Mouse (Mus musculus): ENCODE measurements around the gene Ctdsp1. TPM values are rescaled to one million over a fixed set of nuclear protein-coding genes. Genes with fewer than 3 reads are reported as not detected.
"Not testable (repeated sequence)": the region's sequence is repeated elsewhere in the genome, so short reads cannot be mapped to it uniquely, and the experiment has no call there.

Ctdsp1 gene
- polyA plus RNA-seq, 1 experiment from 2014 or later = 64.6 TPM

DNA sequence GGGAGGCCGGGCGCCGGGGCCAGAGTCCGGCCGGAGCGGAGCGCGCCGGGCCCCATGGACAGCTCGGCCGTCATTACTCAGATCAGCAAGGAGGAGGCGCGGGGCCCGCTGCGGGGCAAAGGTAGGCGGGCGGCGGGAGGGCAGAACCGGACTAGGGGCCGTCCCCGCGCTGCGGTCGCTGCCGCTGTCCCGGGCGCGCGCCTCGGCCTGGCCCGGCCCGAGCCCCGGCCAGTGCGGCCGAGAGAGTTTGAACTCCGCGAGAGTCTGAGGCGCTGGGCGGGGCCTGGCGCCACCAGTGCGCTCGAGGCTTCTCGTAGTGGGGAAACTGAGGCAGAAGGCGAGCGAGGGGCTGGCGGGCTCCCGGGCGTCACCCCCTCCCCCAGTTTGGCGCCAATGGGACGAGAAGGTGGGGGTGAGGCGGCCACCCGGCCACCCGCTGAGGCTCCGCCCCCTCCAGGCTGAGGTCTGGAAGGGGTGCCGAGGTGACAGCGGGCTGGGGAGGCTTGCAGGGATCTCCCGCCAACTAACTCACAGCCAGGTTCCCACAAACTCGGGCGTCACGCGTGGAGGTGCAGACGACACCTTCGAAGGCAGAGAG is 634 bp downstream of the Ctdsp1 start:
- Histone ChIP-seq H3K4me1 (ENCODE audit: control insufficient read depth, insufficient read depth, low read length) (peaks cover 33% of the 10 kb centered on the region), H3K27ac (ENCODE audit: low read length) (peak overlapping the region; percentile 98)
- peak; percentile 49 for ATAC-seq (replicated peaks; ENCODE audit: extremely low read depth, insufficient read depth, low FRiP score)

GRCm38 (mm10) chr1:74392446-74392994 is 1.2 kb downstream of the Ctdsp1 start:
- H3K4me1 ChIP-seq (ENCODE audit: control insufficient read depth, insufficient read depth, low read length) = peaks cover 29% of the 10 kb centered on the region
- peak overlapping the region; percentile 82 for H3K4me3 ChIP-seq (ENCODE audit: low read length)
- H3K27ac ChIP-seq (ENCODE audit: low read length) = peak overlapping the region; percentile 98
- H3K27me3 ChIP-seq (ENCODE audit: control insufficient read depth, insufficient read depth, low read length) = no peaks in the 10 kb centered on the region
- H3K9ac ChIP-seq (ENCODE audit: low read length) = peak overlapping the region; percentile 98
- no peak for ATAC-seq (replicated peaks; ENCODE audit: extremely low read depth, insufficient read depth, low FRiP score)
- H3K36me3 ChIP-seq (ENCODE audit: control insufficient read depth, insufficient read depth) = peaks cover 16% of the 10 kb centered on the region
- no peaks in the 10 kb centered on the region for H3K9me3 ChIP-seq (replicated peaks; ENCODE audit: control insufficient read depth, low read length)
- peak overlapping the region; percentile 85 for H3K4me2 ChIP-seq (ENCODE audit: low read depth, low read length)
- 3% methylated on average over 16 of the region's 16 CpGs for WGBS

More for the DNA sequence above, 634 bp downstream of the Ctdsp1 start:
- peak overlapping the region; percentile 82 for H3K4me3 ChIP-seq (ENCODE audit: low read length)
- peak overlapping the region; percentile 85 for H3K4me2 ChIP-seq (ENCODE audit: low read depth, low read length)
- H3K9me3 ChIP-seq (replicated peaks; ENCODE audit: control insufficient read depth, low read length) = no peaks in the 10 kb centered on the region
- under 1% methylated on average over 53 of the region's 63 CpGs for WGBS
- H3K9ac ChIP-seq (ENCODE audit: low read length) = peak overlapping the region; percentile 98
- H3K27me3 ChIP-seq (ENCODE audit: control insufficient read depth, insufficient read depth, low read length) = no peaks in the 10 kb centered on the region
- peaks cover 16% of the 10 kb centered on the region for H3K36me3 ChIP-seq (ENCODE audit: control insufficient read depth, insufficient read depth)

- peak overlapping the region; percentile 98 for H3K9ac ChIP-seq (ENCODE audit: low read length)
- H3K4me1 ChIP-seq (ENCODE audit: control insufficient read depth, insufficient read depth, low read length) = peaks cover 25% of the 10 kb centered on the region
- H3K36me3 ChIP-seq (ENCODE audit: control insufficient read depth, insufficient read depth) = peaks cover 16% of the 10 kb centered on the region
- no peaks in the 10 kb centered on the region for H3K27me3 ChIP-seq (ENCODE audit: control insufficient read depth, insufficient read depth, low read length)
- no peak for ATAC-seq (replicated peaks; ENCODE audit: extremely low read depth, insufficient read depth, low FRiP score)
- H3K9me3 ChIP-seq (replicated peaks; ENCODE audit: control insufficient read depth, low read length) = no peaks in the 10 kb centered on the region
- H3K4me2 ChIP-seq (ENCODE audit: low read depth, low read length) = peak overlapping the region; percentile 85
- peak overlapping the region; percentile 21; the same call in 1 of the 2 replicates for H3K27ac ChIP-seq (ENCODE audit: low read length)
- H3K4me3 ChIP-seq (ENCODE audit: low read length) = peak overlapping the region; percentile 82
- 36% methylated on average over 7 of the region's 7 CpGs for WGBS
Observed at GRCm38 (mm10) chr1:74393010-74393409, 1.7 kb downstream of the Ctdsp1 start.

DNA sequence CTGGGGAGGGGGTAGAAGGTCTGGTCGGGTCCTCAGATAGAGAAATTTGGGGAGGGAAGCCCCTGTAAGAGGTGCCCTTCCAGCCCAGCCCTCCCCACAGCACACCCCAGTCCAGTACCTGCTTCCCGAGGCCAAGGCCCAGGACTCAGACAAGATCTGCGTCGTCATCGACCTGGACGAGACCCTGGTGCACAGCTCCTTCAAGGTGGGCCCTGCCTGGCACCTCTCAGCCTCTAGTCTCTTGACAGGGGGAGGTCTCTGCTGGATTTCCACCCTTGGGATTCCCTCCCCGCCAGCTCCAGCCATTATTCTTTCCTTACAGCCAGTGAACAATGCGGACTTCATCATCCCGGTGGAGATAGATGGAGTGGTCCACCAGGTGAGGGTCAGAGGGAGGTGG is 2.4 kb downstream of the Ctdsp1 start:
- no peak overlapping the region for H3K27ac ChIP-seq (ENCODE audit: low read length)
- peak overlapping the region; percentile 85; the same call in 1 of the 2 replicates for H3K4me2 ChIP-seq (ENCODE audit: low read depth, low read length)
- H3K36me3 ChIP-seq (ENCODE audit: control insufficient read depth, insufficient read depth) = peaks cover 16% of the 10 kb centered on the region
- no peak for ATAC-seq (replicated peaks; ENCODE audit: extremely low read depth, insufficient read depth, low FRiP score)
- peaks cover 25% of the 10 kb centered on the region for H3K4me1 ChIP-seq (ENCODE audit: control insufficient read depth, insufficient read depth, low read length)
- H3K27me3 ChIP-seq (ENCODE audit: control insufficient read depth, insufficient read depth, low read length) = no peaks in the 10 kb centered on the region
- H3K4me3 ChIP-seq (ENCODE audit: low read length) = no peak overlapping the region
- 84% methylated on average over 9 of the region's 9 CpGs for WGBS
- no peak overlapping the region; the same call in 1 of the 2 replicates for H3K9ac ChIP-seq (ENCODE audit: low read length)
- H3K9me3 ChIP-seq (replicated peaks; ENCODE audit: control insufficient read depth, low read length) = no peaks in the 10 kb centered on the region

DNA sequence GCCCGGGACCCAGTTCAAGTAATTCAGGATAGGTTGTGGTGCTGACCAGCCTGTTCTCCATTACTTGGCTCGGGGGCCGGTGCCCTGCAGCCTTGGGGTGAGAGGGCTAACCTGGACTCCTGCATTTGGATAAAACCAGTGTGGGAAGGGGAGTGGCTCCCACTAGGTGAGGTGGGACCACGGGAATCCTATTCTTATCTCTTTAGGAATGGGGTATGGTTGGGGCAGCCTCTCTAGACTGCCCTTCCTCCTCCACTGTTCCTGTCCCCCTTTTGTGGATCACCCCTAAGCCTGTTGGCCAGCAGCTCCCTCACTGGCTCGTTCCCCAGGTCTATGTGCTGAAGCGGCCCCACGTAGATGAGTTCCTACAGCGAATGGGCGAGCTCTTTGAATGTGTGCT is 3.0 kb downstream of the Ctdsp1 start:
- no peak for ATAC-seq (replicated peaks; ENCODE audit: extremely low read depth, insufficient read depth, low FRiP score)
- H3K9me3 ChIP-seq (replicated peaks; ENCODE audit: control insufficient read depth, low read length) = no peaks in the 10 kb centered on the region

GRCm38 (mm10) chr1:74394858-74395257 is 3.5 kb downstream of the Ctdsp1 start:
- Histone ChIP-seq H3K27ac (ENCODE audit: low read length) (no peak overlapping the region), H3K4me1 (ENCODE audit: control insufficient read depth, insufficient read depth, low read length) (peaks cover 19% of the 10 kb centered on the region), H3K4me2 (ENCODE audit: low read depth, low read length) (no peak overlapping the region), H3K9ac (ENCODE audit: low read length) (no peak overlapping the region), H3K36me3 (ENCODE audit: control insufficient read depth, insufficient read depth) (peaks cover 16% of the 10 kb centered on the region), H3K27me3 (ENCODE audit: control insufficient read depth, insufficient read depth, low read length) (no peaks in the 10 kb centered on the region), H3K4me3 (ENCODE audit: low read length) (no peak overlapping the region), H3K9me3 (replicated peaks; ENCODE audit: control insufficient read depth, low read length) (no peaks in the 10 kb centered on the region)
- no peak for ATAC-seq (replicated peaks; ENCODE audit: extremely low read depth, insufficient read depth, low FRiP score)
- 90% methylated on average over 15 of the region's 15 CpGs for WGBS

More for the DNA sequence above, 3.0 kb downstream of the Ctdsp1 start:
- Histone ChIP-seq H3K27me3 (ENCODE audit: control insufficient read depth, insufficient read depth, low read length) (no peaks in the 10 kb centered on the region), H3K4me3 (ENCODE audit: low read length) (no peak overlapping the region), H3K4me1 (ENCODE audit: control insufficient read depth, insufficient read depth, low read length) (peaks cover 24% of the 10 kb centered on the region), H3K4me2 (ENCODE audit: low read depth, low read length) (no peak overlapping the region), H3K36me3 (ENCODE audit: control insufficient read depth, insufficient read depth) (peaks cover 16% of the 10 kb centered on the region), H3K27ac (ENCODE audit: low read length) (no peak overlapping the region), H3K9ac (ENCODE audit: low read length) (no peak overlapping the region)
- 86% methylated on average over 9 of the region's 9 CpGs for WGBS

GRCm38 (mm10) chr1:74395290-74395689 is 4.0 kb downstream of the Ctdsp1 start:
- Histone ChIP-seq H3K9me3 (replicated peaks; ENCODE audit: control insufficient read depth, low read length) (no peaks in the 10 kb centered on the region), H3K4me1 (ENCODE audit: control insufficient read depth, insufficient read depth, low read length) (peaks cover 15% of the 10 kb centered on the region), H3K4me2 (ENCODE audit: low read depth, low read length) (no peak overlapping the region), H3K4me3 (ENCODE audit: low read length) (no peak overlapping the region), H3K27me3 (ENCODE audit: control insufficient read depth, insufficient read depth, low read length) (no peaks in the 10 kb centered on the region), H3K27ac (ENCODE audit: low read length) (no peak overlapping the region), H3K9ac (ENCODE audit: low read length) (no peak overlapping the region), H3K36me3 (ENCODE audit: control insufficient read depth, insufficient read depth) (peaks cover 16% of the 10 kb centered on the region)
- WGBS = 81% methylated on average over 13 of the region's 13 CpGs
- ATAC-seq (replicated peaks; ENCODE audit: extremely low read depth, insufficient read depth, low FRiP score) = no peak

DNA sequence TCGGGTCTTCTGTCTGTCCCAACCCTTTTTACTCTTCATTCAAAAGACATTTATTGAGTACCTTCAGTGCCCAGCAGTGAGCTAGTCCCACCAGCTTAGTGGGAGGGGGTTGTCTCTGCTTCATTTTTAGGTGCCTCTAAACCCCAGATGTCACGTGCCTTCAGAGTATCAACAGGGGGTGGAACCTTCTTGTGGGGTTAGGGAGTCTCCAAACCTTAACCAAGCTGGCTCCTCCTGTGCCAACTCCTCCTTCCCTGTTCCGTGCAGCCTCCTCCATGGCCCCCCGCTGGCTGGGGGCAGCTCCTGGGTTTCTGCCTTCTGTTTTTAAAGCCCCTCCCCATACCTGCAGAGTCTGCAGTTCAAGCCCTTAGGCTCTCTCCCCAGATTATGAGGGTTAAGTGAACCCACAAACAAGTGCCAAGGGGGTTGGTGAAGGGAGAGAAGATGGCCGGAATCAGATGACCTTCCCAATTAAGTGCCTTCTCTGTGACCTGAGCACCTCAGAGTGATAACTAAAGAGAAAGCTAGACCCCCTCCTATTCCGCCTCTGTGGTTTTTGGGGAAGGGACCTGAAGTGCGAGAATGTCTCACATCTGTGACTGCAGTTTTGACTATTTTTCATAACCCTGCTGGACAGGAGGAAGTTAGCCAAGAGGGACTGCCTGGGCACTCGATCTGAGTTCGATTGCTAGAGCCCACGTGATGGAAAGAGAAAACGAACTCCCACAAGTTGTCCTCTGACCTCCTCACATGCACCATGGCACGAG is 5.3 kb downstream of the Ctdsp1 start:
- peak overlapping the region; percentile 55 for H3K4me3 ChIP-seq (ENCODE audit: low read length)
- peak overlapping the region; percentile 79; the same call in 1 of the 2 replicates for H3K9ac ChIP-seq (ENCODE audit: low read length)
- H3K36me3 ChIP-seq (ENCODE audit: control insufficient read depth, insufficient read depth) = peaks cover 16% of the 10 kb centered on the region
- not testable (repeated sequence) for H3K9me3 ChIP-seq (replicated peaks; ENCODE audit: control insufficient read depth, low read length); ATAC-seq (replicated peaks; ENCODE audit: extremely low read depth, insufficient read depth, low FRiP score); H3K4me1 ChIP-seq (ENCODE audit: control insufficient read depth, insufficient read depth, low read length); H3K27me3 ChIP-seq (ENCODE audit: control insufficient read depth, insufficient read depth, low read length)
- 9% methylated on average over 11 of the region's 12 CpGs for WGBS
- peak overlapping the region; percentile 94 for H3K27ac ChIP-seq (ENCODE audit: low read length)
- H3K4me2 ChIP-seq (ENCODE audit: low read depth, low read length) = peak overlapping the region; percentile 92

All from heart, embryonic 16.5 days (tissue).